Mouse (Mus musculus) E14TG2a.4 (cell line): Measurements from ENCODE around the gene Evi2a.

Source experiments
- CTCF ChIP-seq: conservative IDR thresholded peaks from 2 replicates; pipeline ENCODE4 v1.5.1; 2014; ENCODE audit warnings: low read length
- NANOG ChIP-seq: IDR thresholded peaks from 2 replicates; pipeline ENCODE4 v1.6.1; 2014; ENCODE audit warnings: borderline replicate concordance, low read length, mixed read lengths
- POU5F1 ChIP-seq: IDR thresholded peaks from 2 replicates; pipeline ENCODE4 v1.6.1; 2014; ENCODE audit warnings: low read length, borderline replicate concordance

- no peak for TF ChIP-seq CTCF
- TF ChIP-seq NANOG, result no peak
- TF ChIP-seq POU5F1, result no peak
These were observed 10.5 kb downstream of the Evi2a start for GRCm38 (mm10) chr11:79519878-79520291.
